Mouse (Mus musculus): ENCODE data around the gene Borcs6.

Borcs6 gene

DNA sequence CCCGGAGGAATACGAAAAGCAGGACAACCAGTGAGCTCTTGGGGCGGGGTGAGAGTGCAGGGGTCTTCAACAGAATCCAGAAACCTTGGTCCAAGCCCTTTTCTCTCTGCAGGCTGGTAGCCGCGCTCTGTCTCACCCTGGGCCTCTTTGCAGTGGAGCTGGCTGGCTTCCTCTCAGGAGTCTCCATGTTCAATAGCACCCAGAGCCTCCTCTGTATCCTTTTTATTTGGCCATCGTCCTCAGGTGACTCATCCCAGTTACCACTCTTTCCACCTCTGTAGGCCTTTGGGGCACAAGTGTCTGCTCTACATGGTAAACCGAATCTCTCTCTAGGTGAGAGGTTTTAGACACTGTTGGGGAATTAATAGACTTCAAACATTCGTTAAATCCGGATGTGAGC is 11.7 kb downstream of the Borcs6 start:
- DNase-seq = no peak

DNA sequence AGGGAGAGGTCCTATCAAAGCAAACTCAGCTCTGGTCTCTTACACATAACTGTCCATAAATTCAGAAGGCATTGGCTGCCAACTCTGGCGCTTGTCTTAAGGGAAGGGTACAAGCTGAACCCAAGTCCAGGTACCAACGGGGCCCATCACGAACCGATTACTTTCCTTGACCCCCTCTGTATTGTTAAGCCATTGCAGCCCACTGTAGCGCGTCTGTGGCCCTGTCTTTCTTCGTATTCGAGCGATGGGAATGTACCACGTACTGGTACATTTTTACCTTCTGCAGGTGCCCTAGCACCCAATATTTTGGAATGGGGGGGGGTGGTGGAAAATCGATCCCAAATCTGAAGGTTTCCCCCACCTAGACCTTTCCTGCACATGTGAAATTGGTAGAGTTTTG is 12.7 kb downstream of the Borcs6 start:
- DNase-seq = no peak

DNA sequence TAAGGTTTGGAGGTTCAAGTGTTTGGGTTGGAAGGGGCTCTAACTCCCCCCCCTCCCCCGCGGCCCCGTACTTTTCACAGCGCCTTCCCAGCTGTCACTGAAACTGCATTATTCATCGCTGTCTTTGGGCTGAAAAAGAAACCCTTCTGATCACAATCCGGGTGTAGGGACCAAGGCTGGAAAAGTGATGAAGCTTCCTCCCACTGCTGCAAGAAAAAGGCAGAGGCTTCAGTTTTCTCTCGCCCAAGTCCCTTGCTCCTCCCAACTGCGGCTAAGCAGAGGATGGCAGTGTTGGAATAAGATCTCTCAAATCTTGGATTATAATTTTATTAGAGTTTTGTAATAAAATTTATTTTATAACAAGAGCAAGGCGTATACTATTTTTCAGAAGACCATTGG is 13.1 kb downstream of the Borcs6 start:
- DNase-seq = no peak

GRCm38 (mm10) chr11:69073065-69073888 is 13.8 kb downstream of the Borcs6 start:
- peak; percentile 89 to 94 for DNase-seq

DNA sequence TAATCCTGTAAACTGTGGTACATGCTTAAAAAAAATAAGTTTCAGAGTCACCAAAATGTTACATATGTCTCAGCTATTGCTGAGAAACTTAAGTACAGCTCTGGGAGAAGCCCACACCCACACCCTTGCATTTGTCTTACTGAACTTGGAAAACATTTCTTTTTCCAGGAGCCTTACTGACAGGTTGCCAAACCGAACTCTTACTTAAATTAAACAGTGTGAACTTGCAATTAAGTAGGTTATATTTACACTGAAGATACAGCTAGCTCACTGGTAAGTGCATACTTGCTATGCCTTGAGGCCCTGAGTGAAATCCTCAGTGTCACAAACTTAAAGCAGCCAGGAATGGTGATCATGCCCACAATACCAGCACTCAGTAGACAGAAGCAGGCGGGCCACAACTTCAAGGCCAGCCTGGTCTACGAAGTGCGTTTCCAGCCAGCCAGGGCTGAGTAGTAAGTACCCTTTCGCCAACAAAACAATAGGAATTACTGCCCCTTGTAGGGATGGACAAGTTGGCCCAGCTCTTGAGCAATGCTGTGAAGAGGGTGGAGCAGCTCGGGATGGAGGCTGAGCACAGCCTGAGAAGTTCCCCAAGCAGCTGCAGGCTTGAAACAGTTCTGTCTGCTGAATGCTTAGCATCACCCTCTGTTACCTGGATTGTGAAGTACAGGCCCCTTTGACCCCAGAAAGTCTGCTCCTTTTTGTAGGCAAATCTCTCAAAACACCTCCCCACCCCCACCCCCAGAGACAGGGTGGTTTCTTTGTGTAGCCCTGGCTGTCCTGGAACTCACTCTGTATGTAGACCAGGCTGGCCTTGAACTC is 14.6 kb downstream of the Borcs6 start:
- no peak for DNase-seq

DNA sequence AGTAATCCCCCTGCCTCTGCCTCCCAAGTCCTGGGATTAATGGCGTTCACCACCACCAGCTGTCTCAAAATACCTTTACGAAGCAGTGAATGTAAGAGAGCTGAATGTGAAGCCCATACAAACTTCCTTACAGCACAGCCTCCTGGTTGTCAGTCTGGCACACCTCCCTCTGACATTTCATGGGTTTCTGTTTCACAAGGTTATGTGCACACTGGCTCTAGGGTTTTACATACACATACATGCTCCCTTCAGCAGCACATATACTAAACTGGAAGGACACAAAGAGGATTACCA is 15.2 kb downstream of the Borcs6 start:
- DNase-seq = no peak

DNA sequence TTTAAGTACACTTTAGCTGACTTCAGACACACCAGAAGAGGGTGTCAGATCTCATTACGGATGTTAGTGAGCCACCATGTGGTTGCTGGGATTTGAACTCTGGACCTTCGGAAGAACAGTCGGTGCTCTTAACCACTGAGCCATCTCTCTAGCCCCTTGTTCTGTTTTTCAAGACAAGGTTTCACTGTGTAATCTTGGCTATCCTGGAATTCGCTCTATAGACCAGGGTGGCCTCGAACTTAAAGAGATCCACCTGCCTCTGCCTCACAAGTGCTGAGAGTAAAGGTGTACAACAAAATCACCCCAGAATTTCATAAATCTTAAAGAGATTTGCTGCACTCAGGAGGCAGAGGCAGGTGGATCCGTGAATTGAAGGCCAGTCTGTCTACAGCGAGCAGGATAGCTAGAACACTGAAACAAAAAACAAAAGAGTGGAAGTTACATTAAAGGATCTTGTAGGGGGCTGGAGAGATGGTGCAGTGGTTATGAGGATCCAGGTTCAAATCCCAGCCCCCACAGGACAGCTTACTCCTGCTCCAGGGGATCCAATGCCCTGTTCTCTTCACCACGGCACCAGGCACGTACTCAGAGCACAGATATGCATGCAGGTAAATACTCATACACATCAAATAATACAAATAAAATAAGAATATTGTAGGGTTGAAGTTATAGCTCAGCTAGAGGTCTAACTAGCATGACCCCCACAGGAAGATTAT is 16.4 kb downstream of the Borcs6 start:
- no peak for DNase-seq

GRCm38 (mm10) chr11:69076572-69076971 is 17.1 kb downstream of the Borcs6 start:
- no peak for DNase-seq

GRCm38 (mm10) chr11:69077316-69077715 is 17.8 kb downstream of the Borcs6 start:
- DNase-seq = no peak

- DNase-seq = no peak
These were observed 18.5 kb downstream of the Borcs6 start for GRCm38 (mm10) chr11:69078041-69078440.

- DNase-seq = no peak
These were observed 19.4 kb downstream of the Borcs6 start for GRCm38 (mm10) chr11:69078805-69079438.

GRCm38 (mm10) chr11:69080102-69080854 is 20.8 kb downstream of the Borcs6 start:
- DNase-seq = peak in 1 of 2 experiments; percentile 66

- no peak for DNase-seq
These were observed 21.3 kb downstream of the Borcs6 start for GRCm38 (mm10) chr11:69080855-69081222.

DNA sequence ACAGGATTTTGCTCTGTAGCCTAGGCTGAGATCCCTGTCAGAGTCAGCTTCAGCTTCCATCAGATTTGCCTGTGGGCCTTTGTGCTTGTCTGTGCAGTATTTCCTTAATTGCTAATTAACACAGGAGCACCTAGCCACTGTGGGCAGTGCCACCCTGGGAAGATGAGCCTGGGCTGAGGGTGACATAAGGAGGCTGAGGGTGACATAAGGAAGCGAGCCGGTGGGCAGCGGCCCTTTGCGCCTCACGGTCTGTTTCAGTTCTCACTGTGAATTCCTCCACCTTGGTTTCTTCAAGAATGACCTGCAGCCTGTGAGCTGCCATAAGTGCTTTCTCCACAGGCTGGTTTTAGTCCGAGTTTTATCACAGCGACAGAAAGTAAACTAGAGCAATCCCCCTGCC is 22.1 kb downstream of the Borcs6 start:
- no peak for DNase-seq

DNA sequence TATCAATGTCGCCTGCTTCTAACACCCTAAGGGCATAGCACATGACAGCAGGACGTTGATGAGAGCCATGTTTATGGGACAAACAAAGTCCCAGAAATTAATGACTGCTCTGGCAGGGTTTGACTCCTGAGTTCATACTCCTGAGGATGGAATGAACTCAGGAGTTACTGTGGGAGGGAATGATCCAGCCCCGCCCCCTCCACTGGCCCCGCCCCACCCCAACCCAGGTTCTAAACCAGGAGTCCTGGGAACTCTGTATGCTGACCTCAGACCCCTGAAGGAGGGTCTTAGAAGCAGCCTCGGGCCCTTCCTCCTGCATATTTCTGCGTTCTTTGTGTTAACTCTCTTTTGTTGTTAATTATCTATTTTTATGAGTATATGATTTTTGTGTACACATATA is 26.1 kb downstream of the Borcs6 start:
- no peak for DNase-seq

DNA sequence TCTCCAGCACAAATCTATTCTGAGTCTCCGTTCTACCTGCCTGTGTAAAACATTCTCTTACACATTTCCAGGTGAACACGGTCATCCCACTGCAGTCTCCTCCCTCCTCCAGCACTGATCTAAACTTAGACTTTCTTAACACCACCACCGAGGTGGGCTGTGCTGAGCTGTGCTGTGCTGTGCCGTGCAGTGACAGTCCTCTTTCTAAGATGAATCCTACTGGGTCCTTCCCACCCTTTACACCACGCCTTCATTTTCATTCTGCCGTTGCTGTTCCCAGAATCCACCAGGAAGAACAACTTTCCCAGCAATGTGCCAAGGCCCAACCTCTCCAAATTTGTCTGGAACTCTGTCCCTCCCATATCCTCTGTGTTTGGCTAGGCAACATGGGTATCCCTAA is 26.9 kb downstream of the Borcs6 start:
- no peak for DNase-seq

- no peak for DNase-seq
These were observed 27.6 kb downstream of the Borcs6 start for GRCm38 (mm10) chr11:69087082-69087481.

- no peak for DNase-seq
These were observed 28.1 kb downstream of the Borcs6 start for GRCm38 (mm10) chr11:69087597-69087996.

- DNase-seq = peak; percentile 92 to 97
These were observed 28.8 kb downstream of the Borcs6 start, which contains the start of gene Vamp2 for GRCm38 (mm10) chr11:69088103-69088855. TSS of gene Vamp2 (plus strand) at chr11:69088490.

GRCm38 (mm10) chr11:69088856-69089615 is 29.5 kb downstream of the Borcs6 start:
- DNase-seq = no peak

All from kidney, postnatal 36 days (tissue).